Mouse (Mus musculus) CH12.LX (cell line): ENCODE measurements around the gene Gm8439.

Source experiments
- CHD1 ChIP-seq: IDR thresholded peaks from 2 replicates; pipeline ENCODE4 v1.6.1; 2012; ENCODE audit warnings: low read depth, low read length, improper control_type of control experiment, inconsistent platforms
- CTCF ChIP-seq, 2 experiments: IDR thresholded peaks in 1 of 2; conservative IDR thresholded peaks in 1 of 2; 2 replicates each; pipeline ENCODE4 v1.5.1; 2011 to 2012; ENCODE audit warnings: low read depth in 2 of 2, low read length in 2 of 2, improper control_type of control experiment in 1 of 2, inconsistent platforms in 1 of 2, mild to moderate bottlenecking in 1 of 2, moderate library complexity in 1 of 2
- ELF1 ChIP-seq: IDR thresholded peaks from 2 replicates; pipeline ENCODE4 v1.6.1; 2014; ENCODE audit warnings: low read depth, mild to moderate bottlenecking, inconsistent platforms, low read length, improper control_type of control experiment
- EP300 ChIP-seq: IDR thresholded peaks from 2 replicates; pipeline ENCODE4 v1.6.1; 2011; ENCODE audit warnings: low read length, improper control_type of control experiment
- HCFC1 ChIP-seq: IDR thresholded peaks from 2 replicates; pipeline ENCODE4 v1.6.1; 2012; ENCODE audit warnings: low read depth, mild to moderate bottlenecking, inconsistent platforms, low read length, improper control_type of control experiment
- JUND ChIP-seq: conservative IDR thresholded peaks from 2 replicates; pipeline ENCODE4 v1.6.1; 2011; ENCODE audit warnings: low read depth, low read length, improper control_type of control experiment
- KAT2A ChIP-seq: IDR thresholded peaks from 2 replicates; pipeline ENCODE4 v1.6.1; 2012; ENCODE audit warnings: low read length, improper control_type of control experiment, inconsistent platforms; ENCODE audit not compliant: insufficient replicate concordance
- MAFK ChIP-seq: IDR thresholded peaks from 2 replicates; pipeline ENCODE4 v1.6.1; 2011; ENCODE audit warnings: low read length, improper control_type of control experiment; ENCODE audit not compliant: insufficient replicate concordance
- NELFE ChIP-seq: IDR thresholded peaks from 2 replicates; pipeline ENCODE4 v1.6.1; 2011; ENCODE audit warnings: low read depth, low read length, improper control_type of control experiment
- POLR2A ChIP-seq: IDR thresholded peaks from 2 replicates; pipeline ENCODE4 v1.6.1; 2011; ENCODE audit warnings: low read depth, mild to moderate bottlenecking, improper control_type of control experiment, low read length
- TCF12 ChIP-seq: IDR thresholded peaks from 2 replicates; pipeline ENCODE4 v1.6.1; 2014; ENCODE audit warnings: low read depth, mild to moderate bottlenecking, inconsistent platforms, low read length, improper control_type of control experiment
- ZC3H11A ChIP-seq: IDR thresholded peaks from 2 replicates; pipeline ENCODE4 v1.6.1; 2012; ENCODE audit warnings: low read depth, mild to moderate bottlenecking, inconsistent platforms, low read length, improper control_type of control experiment

GRCm38 (mm10) chr4:120643899-120644298 is 55.4 kb downstream of the Gm8439 start:
- TF ChIP-seq KAT2A (no peak), MAFK (no peak), ELF1 (no peak), JUND (no peak), CTCF (conservative IDR thresholded peaks at IDR 0.05 in 1 of 2, IDR thresholded peaks at IDR 0.05 in 1 of 2; ENCODE audit: low read depth in 2 of 2, low read length in 2 of 2) (no peak), TCF12 (no peak), HCFC1 (no peak), CHD1 (no peak), POLR2A (no peak), ZC3H11A (no peak), NELFE (no peak), EP300 (no peak)
